Mouse (Mus musculus): ENCODE data around the gene Atcay. TPM values are rescaled to one million over a fixed set of nuclear protein-coding genes. Genes with fewer than 3 reads are reported as not detected.

Atcay gene
- polyA plus RNA-seq, 1 experiment from 2014 or later, result 0.08 TPM

DNA sequence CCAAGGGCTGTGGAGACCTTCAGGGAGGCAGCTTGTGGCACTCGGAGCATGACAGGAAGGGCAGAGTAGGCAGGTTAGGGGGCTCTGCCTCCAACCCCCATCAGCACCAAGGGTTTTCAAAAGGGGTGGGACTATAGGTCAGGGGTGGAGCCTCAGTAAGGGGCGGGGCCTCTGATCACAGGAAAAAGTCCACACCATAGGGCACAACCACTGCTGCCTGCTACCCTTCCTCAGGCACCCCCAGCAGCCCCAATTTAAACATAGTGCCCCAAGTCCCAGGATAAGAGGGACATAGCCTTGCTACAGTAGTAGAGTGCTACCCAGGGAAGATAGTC is 68.3 kb downstream of the Atcay start:
- peaks cover 71% of the 10 kb centered on the region for H3K36me3 ChIP-seq
- H3K27me3 ChIP-seq, result no peaks in the 10 kb centered on the region
- DNase-seq (no peak), ATAC-seq (ENCODE audit: low read depth) (0 out of 2 replicates have a peak, but pooled peaks have one; percentile 19)
- H3K27ac ChIP-seq, result 0 out of 2 replicates have a peak overlapping the region, but pooled peaks have one; percentile 39
- 18% methylated on average over 2 of the region's 2 CpGs for WGBS (ENCODE audit: insufficient replicate concordance)
- no peak overlapping the region for H3K4me2 ChIP-seq
- H3K4me3 ChIP-seq (replicated peaks), result no peak overlapping the region
- H3K4me1 ChIP-seq (replicated peaks), result peaks cover 75% of the 10 kb centered on the region
- H3K9me3 ChIP-seq (replicated peaks), result no peaks in the 10 kb centered on the region
- H3K9ac ChIP-seq, result no peak overlapping the region

DNA sequence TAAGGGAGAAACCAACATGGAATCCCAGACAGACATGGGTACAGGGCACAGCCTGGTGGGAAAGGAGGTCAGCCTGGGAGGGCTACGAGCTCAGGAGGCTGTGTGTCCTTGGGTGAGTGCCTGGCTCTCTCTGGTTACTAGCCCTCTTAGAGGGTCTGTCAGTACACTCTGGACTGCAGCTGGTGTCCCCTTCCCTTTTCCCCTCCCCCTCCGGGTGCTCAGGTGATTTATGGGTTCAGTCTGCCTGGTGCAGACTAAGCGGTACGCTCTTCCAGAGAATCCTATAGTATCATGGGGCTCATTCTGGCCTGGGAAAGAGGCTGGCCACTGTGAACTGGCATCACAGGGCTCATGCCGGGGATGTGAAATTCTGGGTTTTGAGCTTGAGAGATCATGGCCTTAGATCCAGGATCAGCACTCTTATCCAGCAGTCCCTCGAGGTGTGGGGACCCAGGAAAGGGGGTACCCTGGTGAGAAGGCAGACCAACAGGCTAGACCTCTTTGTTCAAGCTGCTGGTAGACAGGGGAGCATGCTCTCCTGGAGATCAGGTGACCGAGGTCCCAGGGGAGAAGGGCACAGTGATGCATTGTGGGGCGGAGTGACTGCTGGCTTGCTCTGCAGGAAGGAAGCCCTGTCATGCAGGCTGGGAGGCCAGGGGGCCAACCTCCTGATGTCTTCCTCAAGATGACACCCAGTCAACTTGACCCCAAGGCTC is 68.9 kb downstream of the Atcay start:
- H3K36me3 ChIP-seq, result peaks cover 76% of the 10 kb centered on the region

DNA sequence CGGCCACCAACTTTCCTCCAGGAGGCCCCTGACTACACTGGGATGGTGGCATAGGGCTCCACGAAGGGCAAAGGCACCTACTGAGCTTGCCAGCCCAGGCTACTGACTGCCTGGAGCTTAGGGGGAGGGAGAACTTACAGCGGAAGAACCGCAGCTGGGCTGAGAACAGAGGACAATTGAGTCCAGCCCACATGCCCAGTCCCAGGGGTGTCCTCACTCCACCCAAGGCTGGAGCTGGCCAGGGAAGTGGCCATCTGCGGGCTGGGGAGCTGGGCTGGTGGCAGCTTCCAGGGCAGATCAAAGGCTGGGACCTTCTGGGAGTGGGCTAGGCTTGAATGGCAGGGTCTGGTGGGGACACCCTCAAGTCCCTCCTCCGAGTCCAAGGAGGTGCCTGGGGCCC is 75.9 kb downstream of the Atcay start:
- H3K27me3 ChIP-seq, result no peaks in the 10 kb centered on the region
- DNase-seq (no peak), ATAC-seq (ENCODE audit: low read depth) (no peak)
- 86% methylated on average over 6 of the region's 6 CpGs for WGBS (ENCODE audit: insufficient replicate concordance)
- H3K4me3 ChIP-seq (replicated peaks), result no peak overlapping the region
- H3K36me3 ChIP-seq, result peaks cover 86% of the 10 kb centered on the region
- no peak overlapping the region; the same call in 1 of the 2 replicates for H3K27ac ChIP-seq
- no peak overlapping the region for H3K4me2 ChIP-seq
- peaks cover 28% of the 10 kb centered on the region for H3K4me1 ChIP-seq (replicated peaks)
- no peaks in the 10 kb centered on the region for H3K9me3 ChIP-seq (replicated peaks)
- no peak overlapping the region for H3K9ac ChIP-seq

More for the DNA sequence above, 68.9 kb downstream of the Atcay start:
- H3K9me3 ChIP-seq (replicated peaks), result no peaks in the 10 kb centered on the region
- 69% methylated on average over 8 of the region's 8 CpGs for WGBS (ENCODE audit: insufficient replicate concordance)
- DNase-seq (no peak), ATAC-seq (ENCODE audit: low read depth) (0 out of 2 replicates have a peak, but pooled peaks have one; percentile 11)
- no peak overlapping the region for H3K4me2 ChIP-seq
- no peaks in the 10 kb centered on the region for H3K27me3 ChIP-seq
- no peak overlapping the region for H3K4me3 ChIP-seq (replicated peaks)
- peak overlapping the region; percentile 39; the same call in 1 of the 2 replicates for H3K27ac ChIP-seq
- H3K9ac ChIP-seq, result no peak overlapping the region
- H3K4me1 ChIP-seq (replicated peaks), result peaks cover 70% of the 10 kb centered on the region

Small RNAs within 50 kb of the gene (microRNA-seq; reads per million reads assigned to microRNA genes)
- 10.6 reads per million, percentile 24 among the genes with 10 or more reads in this experiment for gene Mir3057

Other genes starting within 250 kb of the Atcay start
- gene Gng7, start 215.9 kb downstream of the Atcay start, polyA plus RNA-seq (2015; fragmentation: Nextera tagmentation; extraction: Ambion mirVana), result 0.44 and 0.46 TPM in 2 replicates
- 0.06 TPM in 1 of 2 replicates, not detected in the other for gene Diras1, start 205.2 kb downstream of the Atcay start, polyA plus RNA-seq (2015; fragmentation: Nextera tagmentation; extraction: Ambion mirVana)
- 5.7 and 5.8 TPM in 2 replicates for gene Slc39a3, start 193.4 kb downstream of the Atcay start, polyA plus RNA-seq (2015; fragmentation: Nextera tagmentation; extraction: Ambion mirVana)
- 69.1 and 71.6 TPM in 2 replicates for gene Sgta, start 170.7 kb downstream of the Atcay start, polyA plus RNA-seq (2015; fragmentation: Nextera tagmentation; extraction: Ambion mirVana)
- gene Thop1, start 160.8 kb downstream of the Atcay start, polyA plus RNA-seq (2015; fragmentation: Nextera tagmentation; extraction: Ambion mirVana), result 35.1 and 38.2 TPM in 2 replicates
- 22.3 and 22.5 TPM in 2 replicates for gene Creb3l3, start 132.0 kb downstream of the Atcay start, polyA plus RNA-seq (2015; fragmentation: Nextera tagmentation; extraction: Ambion mirVana)
- gene Map2k2, start 124.9 kb downstream of the Atcay start, polyA plus RNA-seq (2015; fragmentation: Nextera tagmentation; extraction: Ambion mirVana), result 127 and 130 TPM in 2 replicates
- 49.1 and 49.6 TPM in 2 replicates for gene Zbtb7a, start 95.6 kb downstream of the Atcay start, polyA plus RNA-seq (2015; fragmentation: Nextera tagmentation; extraction: Ambion mirVana)
- gene Pias4, start 62.9 kb downstream of the Atcay start, polyA plus RNA-seq (2015; fragmentation: Nextera tagmentation; extraction: Ambion mirVana), result 23.5 and 23.8 TPM in 2 replicates
- gene Eef2, start 54.2 kb downstream of the Atcay start, polyA plus RNA-seq (2015; fragmentation: Nextera tagmentation; extraction: Ambion mirVana), result 369 and 384 TPM in 2 replicates
- gene Dapk3, start 47.8 kb downstream of the Atcay start, polyA plus RNA-seq (2015; fragmentation: Nextera tagmentation; extraction: Ambion mirVana), result 19.3 and 20.9 TPM in 2 replicates
- gene 4930442H23Rik, start 47.0 kb downstream of the Atcay start, polyA plus RNA-seq (2015; fragmentation: Nextera tagmentation; extraction: Ambion mirVana), result 0.08 TPM in 1 of 2 replicates, not detected in the other
- gene Nmrk2, start 28.8 kb downstream of the Atcay start, polyA plus RNA-seq (2015; fragmentation: Nextera tagmentation; extraction: Ambion mirVana), result not detected in 2 replicates
- 0.28 and 0.43 TPM in 2 replicates for gene Zfr2, start 2.3 kb upstream of the Atcay start, polyA plus RNA-seq (2015; fragmentation: Nextera tagmentation; extraction: Ambion mirVana)
- gene Matk, start 22.1 kb upstream of the Atcay start, polyA plus RNA-seq (2015; fragmentation: Nextera tagmentation; extraction: Ambion mirVana), result 1.2 and 1.8 TPM in 2 replicates
- gene Mrpl54, start 36.1 kb upstream of the Atcay start, polyA plus RNA-seq (2015; fragmentation: Nextera tagmentation; extraction: Ambion mirVana), result 130 and 134 TPM in 2 replicates
- gene Apba3, start 36.1 kb upstream of the Atcay start, polyA plus RNA-seq (2015; fragmentation: Nextera tagmentation; extraction: Ambion mirVana), result 24.5 and 26.7 TPM in 2 replicates
- gene Tjp3, start 60.7 kb upstream of the Atcay start, polyA plus RNA-seq (2015; fragmentation: Nextera tagmentation; extraction: Ambion mirVana), result 0.35 and 0.43 TPM in 2 replicates
- gene Pip5k1c, start 62.1 kb upstream of the Atcay start, polyA plus RNA-seq (2015; fragmentation: Nextera tagmentation; extraction: Ambion mirVana), result 13.2 and 16.7 TPM in 2 replicates
- gene Cactin, start 90.3 kb upstream of the Atcay start, polyA plus RNA-seq (2015; fragmentation: Nextera tagmentation; extraction: Ambion mirVana), result 29.5 and 33.0 TPM in 2 replicates
- gene Tbxa2r, start 97.9 kb upstream of the Atcay start, polyA plus RNA-seq (2015; fragmentation: Nextera tagmentation; extraction: Ambion mirVana), result 5.2 and 5.3 TPM in 2 replicates
- not detected in 2 replicates for gene Gipc3, start 112.4 kb upstream of the Atcay start, polyA plus RNA-seq (2015; fragmentation: Nextera tagmentation; extraction: Ambion mirVana)
- 27.1 and 30.3 TPM in 2 replicates for gene Hmg20b, start 119.6 kb upstream of the Atcay start, polyA plus RNA-seq (2015; fragmentation: Nextera tagmentation; extraction: Ambion mirVana)
- gene Mfsd12, start 126.7 kb upstream of the Atcay start, polyA plus RNA-seq (2015; fragmentation: Nextera tagmentation; extraction: Ambion mirVana), result 12.5 and 13.1 TPM in 2 replicates
- 1.2 and 1.4 TPM in 2 replicates for gene 4930404N11Rik, start 135.0 kb upstream of the Atcay start, polyA plus RNA-seq (2015; fragmentation: Nextera tagmentation; extraction: Ambion mirVana)
- 89.5 and 94.1 TPM in 2 replicates for gene Fzr1, start 147.7 kb upstream of the Atcay start, polyA plus RNA-seq (2015; fragmentation: Nextera tagmentation; extraction: Ambion mirVana)
- 61.1 and 68.7 TPM in 2 replicates for gene Dohh, start 153.6 kb upstream of the Atcay start, polyA plus RNA-seq (2015; fragmentation: Nextera tagmentation; extraction: Ambion mirVana)
- 0.86 and 0.89 TPM in 2 replicates for gene Gm48551, start 153.6 kb upstream of the Atcay start, polyA plus RNA-seq (2015; fragmentation: Nextera tagmentation; extraction: Ambion mirVana)
- gene Gm48552, start 158.2 kb upstream of the Atcay start, polyA plus RNA-seq (2015; fragmentation: Nextera tagmentation; extraction: Ambion mirVana), result 0.93 TPM in 1 of 2 replicates, not detected in the other
- 1.8 TPM in 2 replicates for gene Smim24, start 162.2 kb upstream of the Atcay start, polyA plus RNA-seq (2015; fragmentation: Nextera tagmentation; extraction: Ambion mirVana)
- gene Nfic, start 224.8 kb upstream of the Atcay start, polyA plus RNA-seq (2015; fragmentation: Nextera tagmentation; extraction: Ambion mirVana), result 9.8 and 9.9 TPM in 2 replicates

Measured in liver, embryonic 13.5 days (tissue).